Mouse (Mus musculus): ENCODE data around the gene Wwox.

Wwox gene

GRCm38 (mm10) chr8:115228903-115229302 lies 789.4 kb downstream of the Wwox start:
- no peak for DNase-seq (ENCODE audit: low spot score in 2 of 2)

- DNase-seq (ENCODE audit: low spot score in 2 of 2) = no peak
Observed at GRCm38 (mm10) chr8:115234068-115234467, 794.6 kb downstream of the Wwox start.

GRCm38 (mm10) chr8:115237596-115237995 lies 798.1 kb downstream of the Wwox start:
- no peak for DNase-seq (ENCODE audit: low spot score in 2 of 2)

GRCm38 (mm10) chr8:115243465-115244027 lies 804.1 kb downstream of the Wwox start:
- DNase-seq (ENCODE audit: low spot score in 2 of 2) = no peak

- DNase-seq (ENCODE audit: low spot score in 2 of 2) = peak in 1 of 2 experiments; percentile 13
Observed at GRCm38 (mm10) chr8:115249688-115250366, 810.4 kb downstream of the Wwox start.

GRCm38 (mm10) chr8:115255550-115255949 lies 816.1 kb downstream of the Wwox start:
- DNase-seq (ENCODE audit: low spot score in 2 of 2) = no peak

GRCm38 (mm10) chr8:115257417-115257816 lies 818.0 kb downstream of the Wwox start:
- no peak for DNase-seq (ENCODE audit: low spot score in 2 of 2)

- DNase-seq (ENCODE audit: low spot score in 2 of 2) = no peak
Observed at GRCm38 (mm10) chr8:115259806-115260205, 820.4 kb downstream of the Wwox start.

- DNase-seq (ENCODE audit: low spot score in 2 of 2) = no peak
Observed at GRCm38 (mm10) chr8:115267196-115267595, 827.7 kb downstream of the Wwox start.

GRCm38 (mm10) chr8:115269601-115270000 lies 830.1 kb downstream of the Wwox start:
- no peak for DNase-seq (ENCODE audit: low spot score in 2 of 2)

- no peak for DNase-seq (ENCODE audit: low spot score in 2 of 2)
Observed at GRCm38 (mm10) chr8:115273976-115274375, 834.5 kb downstream of the Wwox start.

GRCm38 (mm10) chr8:115276281-115276680 lies 836.8 kb downstream of the Wwox start:
- no peak for DNase-seq (ENCODE audit: low spot score in 2 of 2)

- no peak for DNase-seq (ENCODE audit: low spot score in 2 of 2)
Observed at GRCm38 (mm10) chr8:115278291-115278690, 838.8 kb downstream of the Wwox start.

GRCm38 (mm10) chr8:115290224-115290623 lies 850.8 kb downstream of the Wwox start:
- no peak for DNase-seq (ENCODE audit: low spot score in 2 of 2)

GRCm38 (mm10) chr8:115296760-115297159 lies 857.3 kb downstream of the Wwox start:
- DNase-seq (ENCODE audit: low spot score in 2 of 2) = no peak

- DNase-seq (ENCODE audit: low spot score in 2 of 2) = no peak
Observed at GRCm38 (mm10) chr8:115302484-115302883, 863.0 kb downstream of the Wwox start.

GRCm38 (mm10) chr8:115307412-115307811 lies 868.0 kb downstream of the Wwox start:
- DNase-seq (ENCODE audit: low spot score in 2 of 2) = no peak

- DNase-seq (ENCODE audit: low spot score in 2 of 2) = no peak
Observed at GRCm38 (mm10) chr8:115311003-115311402, 871.5 kb downstream of the Wwox start.

- no peak for DNase-seq (ENCODE audit: low spot score in 2 of 2)
Observed at GRCm38 (mm10) chr8:115312371-115312770, 872.9 kb downstream of the Wwox start.

- no peak for DNase-seq (ENCODE audit: low spot score in 2 of 2)
Observed at GRCm38 (mm10) chr8:115322501-115322900, 883.0 kb downstream of the Wwox start.

- DNase-seq (ENCODE audit: low spot score in 2 of 2) = peak in 1 of 2 experiments; percentile 23
Observed at GRCm38 (mm10) chr8:115330671-115331070, 891.2 kb downstream of the Wwox start.

GRCm38 (mm10) chr8:115333972-115334371 lies 894.5 kb downstream of the Wwox start:
- peak in 1 of 2 experiments; percentile 34 for DNase-seq (ENCODE audit: low spot score in 2 of 2)

- peak in 1 of 2 experiments; percentile 59 for DNase-seq (ENCODE audit: low spot score in 2 of 2)
Observed at GRCm38 (mm10) chr8:115336361-115336760, 896.9 kb downstream of the Wwox start.

GRCm38 (mm10) chr8:115348704-115349103 lies 909.2 kb downstream of the Wwox start:
- no peak for DNase-seq (ENCODE audit: low spot score in 2 of 2)

Measured in frontal cortex, postnatal 36 days (tissue).